Mouse (Mus musculus) left cerebral cortex, adult 2 months (tissue): ENCODE results near the gene Fhdc1. TPM values are rescaled to one million over a fixed set of nuclear protein-coding genes. Genes with fewer than 3 reads are reported as not detected.
A peak's percentile ranks its signal among the peaks of the same experiment; 100 is the strongest.

Source experiments
- DNase-seq, 2 experiments: peaks; one replicate each; pipeline ENCODE4 v3.0.0; 2021 to 2022; ENCODE audit warnings: low spot score in 2 of 2, mixed read lengths in 1 of 2; ENCODE audit errors: extremely low spot score in 1 of 2
- H3K27ac ChIP-seq: fragments of 200-600 bp; 2 replicates; pipeline ENCODE4 v1.8.1; 2022
- H3K4me3 ChIP-seq: fragments of 200-600 bp; 2 replicates; pipeline ENCODE4 v1.8.1; 2022
- CTCF ChIP-seq: fragments of 200-600 bp; IDR thresholded peaks from 2 replicates; pipeline ENCODE4 v1.8.1; 2022; ENCODE audit warnings: antibody characterized with exemption, mild to moderate bottlenecking, moderate library complexity
- intact Hi-C: fragments of 180-260 bp; cut with DNase I; formaldehyde crosslinking; loops from one replicate; pipeline ENCODE4 v1.15.1; 2025
- total RNA-seq, 2 experiments: library from RNA; stranded (reverse); gene quantifications; 2 replicates each; pipeline ENCODE4 v1.2.3; 2021

The Fhdc1 gene
- total RNA-seq, 2 experiments from 2014 or later, result 3.4 to 4.5 TPM

DNA sequence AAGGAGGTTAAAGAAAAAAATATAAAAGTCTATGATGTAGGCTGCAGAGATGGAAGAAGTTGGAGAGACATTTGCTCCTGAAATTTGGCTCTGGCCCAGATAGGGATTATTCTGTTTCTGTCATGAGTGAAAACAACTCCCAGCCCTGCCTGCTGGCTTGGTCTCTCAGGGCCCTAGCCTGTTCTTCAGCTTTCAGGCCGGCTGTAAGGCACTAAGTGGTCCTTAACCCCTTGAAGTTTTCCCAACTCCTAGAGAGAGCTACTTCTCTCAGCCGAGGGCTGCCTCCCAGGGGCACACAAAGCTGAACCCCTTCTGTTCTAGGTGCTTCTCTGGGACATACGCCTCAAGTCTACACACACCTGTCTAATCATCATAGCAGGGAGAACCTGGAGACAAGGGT is 7.7 kb downstream of the Fhdc1 start:
- no peak overlapping the region for H3K27ac ChIP-seq
- intact Hi-C loops, result no loop called here
- DNase-seq, result no peak
- no peak for TF ChIP-seq CTCF
- no peak overlapping the region for H3K4me3 ChIP-seq

- no peak overlapping the region for H3K4me3 ChIP-seq
- intact Hi-C loops, result no loop called here
- H3K27ac ChIP-seq, result no peak overlapping the region
- TF ChIP-seq CTCF, result no peak
- DNase-seq, result no peak
Observed at GRCm38 (mm10) chr3:84471146-84471545, 9.1 kb downstream of the Fhdc1 start.

- intact Hi-C loops, result no loop called here
- H3K27ac ChIP-seq, result no peak overlapping the region
- TF ChIP-seq CTCF, result no peak
- DNase-seq, result no peak
- no peak overlapping the region for H3K4me3 ChIP-seq
Observed at GRCm38 (mm10) chr3:84468111-84468453, 12.1 kb downstream of the Fhdc1 start.

- no peak for DNase-seq
- intact Hi-C loops, result no loop called here
- TF ChIP-seq CTCF, result no peak
- Histone ChIP-seq H3K4me3 (no peak overlapping the region), H3K27ac (no peak overlapping the region)
Observed at GRCm38 (mm10) chr3:84467419-84468110, 12.7 kb downstream of the Fhdc1 start.

- TF ChIP-seq CTCF, result no peak
- DNase-seq, result no peak
- Histone ChIP-seq H3K27ac (no peak overlapping the region), H3K4me3 (no peak overlapping the region)
- intact Hi-C loops, result no loop called here
Observed at GRCm38 (mm10) chr3:84465822-84466500, 14.3 kb downstream of the Fhdc1 start.

- no peak for DNase-seq
- TF ChIP-seq CTCF, result no peak
- Histone ChIP-seq H3K4me3 (no peak overlapping the region), H3K27ac (no peak overlapping the region)
- intact Hi-C loops, result no loop called here
Observed at GRCm38 (mm10) chr3:84461687-84462086, 18.5 kb downstream of the Fhdc1 start.

- H3K4me3 ChIP-seq, result no peak overlapping the region
- intact Hi-C loops, result no loop called here
- DNase-seq, result no peak
- TF ChIP-seq CTCF, result no peak
- H3K27ac ChIP-seq, result no peak overlapping the region
Observed at GRCm38 (mm10) chr3:84460952-84461351, 19.3 kb downstream of the Fhdc1 start.

DNA sequence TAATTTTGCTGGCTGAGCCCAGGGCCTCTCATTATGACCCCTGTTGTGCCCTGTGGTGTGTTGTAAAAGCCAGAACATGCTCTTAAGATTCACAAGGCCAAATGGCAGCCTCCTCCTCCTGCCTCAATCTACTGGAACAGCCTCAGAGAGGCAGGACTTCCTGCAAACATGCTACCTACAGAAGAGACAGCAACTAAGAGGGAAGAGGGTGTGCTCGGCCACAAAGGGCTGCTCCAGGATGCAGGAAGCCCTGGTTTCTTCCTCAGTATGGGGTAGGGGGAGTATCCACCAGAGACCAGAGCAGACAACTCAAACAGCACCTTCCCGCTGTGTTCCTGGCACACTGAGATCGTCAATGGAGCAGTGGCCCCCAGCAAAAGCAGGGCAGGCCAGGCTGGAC is 19.7 kb downstream of the Fhdc1 start:
- Histone ChIP-seq H3K4me3 (no peak overlapping the region), H3K27ac (no peak overlapping the region)
- no peak for TF ChIP-seq CTCF
- DNase-seq, result no peak
- intact Hi-C loops, result no loop called here

DNA sequence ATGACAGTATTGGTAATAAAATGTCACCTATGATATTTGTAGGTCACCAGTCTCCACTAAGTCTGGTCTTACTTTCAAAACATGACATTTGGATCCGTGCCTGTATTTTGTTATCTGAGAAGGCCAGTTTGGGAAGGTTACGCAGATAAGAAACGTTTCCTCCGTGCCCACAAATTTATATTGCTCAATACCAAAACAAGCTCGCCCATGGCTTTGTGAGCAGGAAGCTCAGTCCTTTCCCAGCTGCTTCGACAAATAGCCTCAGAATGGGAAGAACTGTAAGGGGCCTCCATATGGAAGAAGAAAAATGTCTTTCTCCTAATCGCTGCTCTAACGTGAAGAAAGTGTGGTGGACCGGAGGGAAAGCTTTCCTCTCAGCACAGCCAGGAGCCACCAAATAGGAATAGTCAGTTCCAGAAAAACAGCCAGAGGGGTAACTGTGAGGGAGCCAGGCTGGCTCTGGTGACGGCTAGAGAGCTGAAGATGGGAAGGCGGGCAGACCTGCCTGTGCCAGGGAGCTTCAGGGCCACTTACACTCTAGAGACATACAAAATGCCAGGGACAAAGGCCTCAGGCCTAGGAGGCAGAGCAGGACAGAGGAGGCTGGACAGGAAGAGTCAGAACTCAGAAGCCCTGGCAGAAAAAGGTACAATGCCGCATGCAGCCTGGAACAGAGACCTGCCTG is 24.4 kb downstream of the Fhdc1 start:
- Histone ChIP-seq H3K4me3 (no peak overlapping the region), H3K27ac (no peak overlapping the region)
- TF ChIP-seq CTCF, result no peak
- DNase-seq, result no peak
- intact Hi-C loops, result no loop called here

- Histone ChIP-seq H3K27ac (no peak overlapping the region), H3K4me3 (no peak overlapping the region)
- intact Hi-C loops, result no loop called here
- DNase-seq, result no peak
- TF ChIP-seq CTCF, result no peak
Observed at GRCm38 (mm10) chr3:84450651-84451050, 29.6 kb downstream of the Fhdc1 start.

- no peak for DNase-seq
- Histone ChIP-seq H3K4me3 (no peak overlapping the region), H3K27ac (no peak overlapping the region)
- TF ChIP-seq CTCF, result no peak
- intact Hi-C loops, result no loop called here
Observed at GRCm38 (mm10) chr3:84449015-84449414, 31.2 kb downstream of the Fhdc1 start.

DNA sequence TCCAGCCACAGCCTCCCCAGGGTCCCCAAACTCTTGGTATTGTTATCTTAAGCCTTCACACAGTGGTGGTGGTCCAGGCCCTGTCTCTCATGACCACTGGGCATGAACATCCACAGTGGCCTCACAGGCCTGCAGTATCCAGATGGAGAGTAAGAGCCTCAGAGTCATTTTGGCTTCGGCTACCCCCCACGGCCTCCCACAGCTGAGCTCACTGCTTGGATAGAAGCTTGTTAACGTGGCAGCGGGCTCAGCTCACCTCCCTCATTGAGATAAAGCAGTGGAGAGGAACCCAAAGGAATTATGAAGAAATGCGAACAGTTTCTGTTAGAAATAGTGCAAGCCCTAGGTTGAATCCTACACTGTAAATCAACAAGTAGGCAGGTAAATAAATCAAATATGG is 32.4 kb downstream of the Fhdc1 start:
- no peak for TF ChIP-seq CTCF
- intact Hi-C loops, result no loop called here
- DNase-seq, result peak in 1 of 2 experiments; percentile 25
- no peak overlapping the region for H3K27ac ChIP-seq
- H3K4me3 ChIP-seq, result no peak overlapping the region

GRCm38 (mm10) chr3:84445838-84446237 is 34.4 kb downstream of the Fhdc1 start:
- no peak for TF ChIP-seq CTCF
- H3K4me3 ChIP-seq, result no peak overlapping the region
- DNase-seq, result no peak
- intact Hi-C loops, result no loop called here
- no peak overlapping the region for H3K27ac ChIP-seq
